Mouse (Mus musculus) neural tube, embryonic 12.5 days (tissue): ENCODE data around the gene Agap1. TPM values are rescaled to one million over a fixed set of nuclear protein-coding genes. Genes with fewer than 3 reads are reported as not detected.

Experiments
- ATAC-seq: fragments of 200-750 bp; cut with Nextera tagmentation; 2 replicates; pipeline ENCODE4 v1.8.0; 2017; ENCODE audit warnings: low read depth, mild to moderate bottlenecking, moderate TSS enrichment, moderate library complexity; ENCODE audit not compliant: low FRiP score
- H3K27ac ChIP-seq: fragments of 300-500 bp; sonication (generic); 2 replicates; pipeline ENCODE4 v1.5.1; 2016
- H3K27me3 ChIP-seq: fragments of 300-500 bp; sonication (generic); replicated peaks from 2 replicates; pipeline ENCODE4 v1.6.1; 2016; ENCODE audit warnings: mild to moderate bottlenecking
- H3K36me3 ChIP-seq: fragments of 300-500 bp; sonication (generic); 2 replicates; pipeline ENCODE4 v1.6.1; 2016; ENCODE audit warnings: mild to moderate bottlenecking
- H3K4me1 ChIP-seq: fragments of 300-500 bp; sonication (generic); 2 replicates; pipeline ENCODE4 v1.6.1; 2016
- H3K4me2 ChIP-seq: fragments of 300-500 bp; sonication (generic); replicated peaks from 2 replicates; pipeline ENCODE4 v1.6.1; 2016; ENCODE audit warnings: mild to moderate bottlenecking
- H3K4me3 ChIP-seq: fragments of 300-500 bp; sonication (generic); 2 replicates; pipeline ENCODE4 v1.5.1; 2016
- H3K9ac ChIP-seq: fragments of 300-500 bp; sonication (generic); 2 replicates; pipeline ENCODE4 v1.6.1; 2016; ENCODE audit warnings: mild to moderate bottlenecking
- H3K9me3 ChIP-seq: fragments of 300-500 bp; sonication (generic); 2 replicates; pipeline ENCODE4 v1.6.1; 2016; ENCODE audit warnings: mild to moderate bottlenecking
- WGBS: fragments of 180-500 bp; shearing (Covaris S2); methylation state at CpG from one replicate; pipeline ENCODE4 v1.1.7; 2016; 5-methylcytosine and 5-hydroxymethylcytosine counted together
- polyA plus RNA-seq: library from polyadenylated mRNA; unstranded; fragments of >200 nt; fragmentation: Nextera tagmentation; extraction: Ambion mirVana; gene quantifications from 2 replicates; pipeline ENCODE4 v1.2.1, GENCODE M21; 2016

The Agap1 gene
- polyA plus RNA-seq, 1 experiment from 2014 or later, result 76.1 TPM

- Histone ChIP-seq H3K27ac (no peak overlapping the region), H3K9ac (peak overlapping the region; percentile 14; the same call in 1 of the 2 replicates), H3K4me1 (peaks cover 57% of the 10 kb centered on the region), H3K4me2 (peak overlapping the region; percentile 63), H3K4me3 (peak overlapping the region; percentile 19), H3K36me3 (no peaks in the 10 kb centered on the region), H3K27me3 (peaks cover 69% of the 10 kb centered on the region), H3K9me3 (no peaks in the 10 kb centered on the region)
- WGBS, result 1% methylated on average over 41 of the region's 41 CpGs
- ATAC-seq, result no peak
Measured at GRCm38 (mm10) chr1:89922883-89923641, 468.5 kb downstream of the Agap1 start.

DNA sequence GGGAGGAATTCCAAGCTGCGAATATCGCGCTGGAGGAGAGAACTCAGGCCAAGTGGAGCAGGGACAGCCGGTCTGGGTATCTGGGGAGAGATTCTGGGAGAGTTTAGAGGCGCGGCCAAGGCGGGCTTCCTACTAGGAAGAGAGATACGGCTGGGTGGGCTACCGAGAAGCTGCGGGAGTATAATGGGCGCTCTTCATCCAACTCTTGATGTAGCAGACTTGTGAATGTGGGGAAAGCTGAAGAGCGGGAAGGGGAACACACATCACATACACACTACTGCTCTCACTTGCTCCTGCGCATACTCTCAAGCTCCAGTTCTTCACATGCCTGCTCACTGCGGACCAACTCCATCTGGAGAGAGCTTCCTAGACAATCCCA is 469.0 kb downstream of the Agap1 start:
- Histone ChIP-seq H3K27me3 (peaks cover 73% of the 10 kb centered on the region), H3K4me1 (peaks cover 62% of the 10 kb centered on the region), H3K4me3 (no peak overlapping the region), H3K27ac (no peak overlapping the region), H3K4me2 (peak overlapping the region; percentile 63), H3K9me3 (no peaks in the 10 kb centered on the region), H3K36me3 (no peaks in the 10 kb centered on the region), H3K9ac (no peak overlapping the region; the same call in 1 of the 2 replicates)
- WGBS, result 14% methylated on average over 14 of the region's 14 CpGs
- no peak for ATAC-seq

GRCm38 (mm10) chr1:89925501-89926190 is 471.0 kb downstream of the Agap1 start:
- no peak for ATAC-seq
- 17% methylated on average over 12 of the region's 12 CpGs for WGBS

DNA sequence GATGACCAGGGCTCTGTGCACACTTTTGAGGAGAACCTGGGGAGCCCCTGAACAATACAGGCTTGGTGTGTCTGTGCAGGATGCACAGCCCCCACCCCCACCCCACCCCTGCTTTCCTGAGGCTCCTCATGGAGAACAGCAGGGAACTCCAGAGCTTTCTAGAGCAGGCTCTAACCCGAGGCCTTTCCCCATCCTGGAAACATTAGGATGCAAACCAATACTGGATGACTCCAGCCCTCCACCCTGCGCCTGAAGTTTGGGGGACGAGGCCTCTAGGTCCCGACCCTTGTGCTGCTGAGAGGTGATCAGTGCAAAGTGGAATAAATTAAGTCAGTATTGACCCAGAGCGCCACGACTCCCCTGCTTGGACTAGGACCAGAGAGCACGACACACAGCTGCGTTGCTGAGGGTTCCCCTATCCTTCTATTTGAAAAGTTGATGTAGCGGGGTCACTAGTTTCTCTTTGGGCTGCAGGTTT is 472.0 kb downstream of the Agap1 start:
- Histone ChIP-seq H3K9me3 (no peaks in the 10 kb centered on the region), H3K27ac (0 out of 2 replicates have a peak overlapping the region, but pooled peaks have one; percentile 27), H3K4me3 (peak overlapping the region; percentile 87), H3K36me3 (no peaks in the 10 kb centered on the region), H3K9ac (peak overlapping the region; percentile 90), H3K4me1 (peaks cover 79% of the 10 kb centered on the region), H3K27me3 (peaks cover 63% of the 10 kb centered on the region), H3K4me2 (peak overlapping the region; percentile 85)
- ATAC-seq, result no peak
- 11% methylated on average over 9 of the region's 9 CpGs for WGBS

More at GRCm38 (mm10) chr1:89925501-89926190, 471.0 kb downstream of the Agap1 start:
- no peaks in the 10 kb centered on the region for H3K9me3 ChIP-seq
- peaks cover 71% of the 10 kb centered on the region for H3K4me1 ChIP-seq
- peak overlapping the region; percentile 87 for H3K4me3 ChIP-seq
- H3K36me3 ChIP-seq, result no peaks in the 10 kb centered on the region
- H3K27ac ChIP-seq, result peak overlapping the region; percentile 27; the same call in 1 of the 2 replicates
- peak overlapping the region; percentile 85 for H3K4me2 ChIP-seq
- H3K27me3 ChIP-seq, result peaks cover 62% of the 10 kb centered on the region
- H3K9ac ChIP-seq, result peak overlapping the region; percentile 90

DNA sequence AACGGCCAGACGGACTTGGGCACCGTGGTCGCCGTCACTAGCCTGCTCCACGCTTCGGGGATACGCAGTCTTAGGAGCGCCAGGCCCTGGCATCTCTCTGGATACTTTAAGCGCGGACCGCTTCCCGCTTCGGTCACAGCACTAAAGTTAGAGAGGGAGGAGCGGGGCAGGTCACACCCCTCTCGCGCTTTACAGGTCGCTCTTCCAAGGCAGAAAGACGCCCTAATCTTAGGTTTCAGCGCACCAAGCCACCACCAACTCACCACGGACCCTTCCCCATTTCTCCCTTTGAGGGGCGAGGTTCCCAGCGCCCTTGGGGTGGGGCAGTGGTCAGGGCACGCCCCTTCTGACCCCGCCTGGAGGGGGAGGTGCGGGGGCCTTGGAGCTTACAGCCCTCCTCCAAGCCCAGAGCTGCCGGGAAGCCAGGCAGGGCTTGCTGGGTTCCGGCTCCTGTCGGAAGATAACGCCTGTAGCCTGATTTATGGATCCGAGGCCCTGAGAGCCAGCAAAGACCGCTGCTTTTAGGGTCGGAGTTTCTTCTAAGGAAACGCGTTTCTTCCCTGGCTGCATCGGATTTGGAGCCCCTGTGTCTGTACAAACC is 472.6 kb downstream of the Agap1 start:
- Histone ChIP-seq H3K4me3 (peak overlapping the region; percentile 87), H3K36me3 (no peaks in the 10 kb centered on the region), H3K27ac (peak overlapping the region; percentile 60; the same call in 1 of the 2 replicates), H3K4me2 (peak overlapping the region; percentile 85), H3K27me3 (peaks cover 57% of the 10 kb centered on the region), H3K9ac (peak overlapping the region; percentile 90), H3K4me1 (peaks cover 76% of the 10 kb centered on the region), H3K9me3 (no peaks in the 10 kb centered on the region)
- WGBS, result 1% methylated on average over 36 of the region's 36 CpGs
- no peak for ATAC-seq

DNA sequence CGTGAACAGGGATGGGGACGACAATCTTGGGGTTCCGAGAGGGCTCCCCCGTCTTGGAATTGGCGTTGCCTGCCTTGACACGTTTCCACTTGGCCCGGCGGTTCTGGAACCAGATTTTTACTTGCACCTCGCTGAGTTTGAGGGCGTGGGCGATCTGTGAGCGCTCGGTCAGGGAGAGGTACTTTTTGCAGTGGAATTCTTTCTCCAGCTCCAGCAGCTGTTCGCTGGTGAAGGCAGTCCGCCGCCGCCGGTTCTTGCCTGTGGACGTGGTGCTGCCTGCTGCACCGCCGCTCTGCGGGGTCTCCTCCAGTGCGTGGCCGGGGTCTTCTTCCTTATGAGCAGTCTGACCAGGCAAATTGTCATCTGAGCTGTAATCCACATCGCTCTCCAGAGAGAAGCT is 474.1 kb downstream of the Agap1 start:
- peak overlapping the region; percentile 90 for H3K9ac ChIP-seq
- H3K9me3 ChIP-seq, result no peaks in the 10 kb centered on the region
- H3K4me2 ChIP-seq, result peak overlapping the region; percentile 85
- H3K4me3 ChIP-seq, result peak overlapping the region; percentile 87
- H3K36me3 ChIP-seq, result no peaks in the 10 kb centered on the region
- no peak overlapping the region for H3K27ac ChIP-seq
- peaks cover 65% of the 10 kb centered on the region for H3K4me1 ChIP-seq
- peaks cover 51% of the 10 kb centered on the region for H3K27me3 ChIP-seq
- WGBS, result 3% methylated on average over 25 of the region's 25 CpGs
- ATAC-seq, result no peak

GRCm38 (mm10) chr1:89929181-89929580 is 474.6 kb downstream of the Agap1 start:
- Histone ChIP-seq H3K27me3 (peaks cover 51% of the 10 kb centered on the region), H3K4me2 (peak overlapping the region; percentile 85), H3K9me3 (no peaks in the 10 kb centered on the region), H3K4me1 (peaks cover 65% of the 10 kb centered on the region), H3K4me3 (peak overlapping the region; percentile 87), H3K36me3 (no peaks in the 10 kb centered on the region), H3K27ac (no peak overlapping the region), H3K9ac (peak overlapping the region; percentile 90)
- ATAC-seq, result no peak
- WGBS, result 1% methylated on average over 6 of the region's 6 CpGs

DNA sequence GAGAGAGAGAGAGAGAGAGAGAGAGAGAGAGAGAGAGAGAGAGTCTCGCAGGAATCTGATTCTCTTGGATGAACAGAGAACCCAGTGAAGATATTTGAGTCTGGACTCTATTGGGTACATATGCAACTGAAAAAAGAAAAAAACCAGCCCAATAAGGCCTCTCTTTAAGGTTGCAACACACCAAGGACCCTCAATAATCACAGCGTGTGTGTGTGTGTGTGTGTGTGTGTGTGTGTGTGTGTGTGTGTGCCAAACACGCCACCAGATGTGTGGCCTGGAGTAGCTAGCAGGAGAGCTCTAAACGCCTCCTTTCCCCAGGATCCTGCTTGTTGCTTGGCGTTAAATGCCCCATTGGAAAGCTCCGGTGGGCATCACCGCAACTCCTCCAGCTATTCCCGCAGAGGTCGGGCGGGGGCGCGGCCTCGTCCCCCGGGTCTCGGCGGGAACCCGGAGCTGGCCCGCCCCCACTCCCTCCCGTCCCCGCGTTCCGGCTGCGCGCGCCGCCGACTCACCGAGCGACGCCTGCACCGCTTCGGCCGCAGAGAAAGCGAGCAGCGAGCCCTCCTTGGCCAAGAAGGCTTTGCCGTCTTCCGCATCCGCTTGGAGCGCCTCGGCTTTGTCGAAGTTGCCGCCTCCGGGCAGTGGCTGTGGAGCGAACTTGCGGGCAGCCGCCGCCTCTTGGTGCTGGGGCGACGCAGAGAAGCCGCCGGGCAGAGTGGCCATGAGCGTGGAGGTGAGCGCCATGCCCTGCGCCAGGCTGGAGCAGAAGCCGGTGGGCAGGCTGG is 475.3 kb downstream of the Agap1 start:
- peak overlapping the region; percentile 75 for H3K27ac ChIP-seq
- under 1% methylated on average over 50 of the region's 55 CpGs for WGBS
- no peaks in the 10 kb centered on the region for H3K36me3 ChIP-seq
- peak overlapping the region; percentile 87 for H3K4me3 ChIP-seq
- peak overlapping the region; percentile 90 for H3K9ac ChIP-seq
- no peaks in the 10 kb centered on the region for H3K9me3 ChIP-seq
- peaks cover 60% of the 10 kb centered on the region for H3K4me1 ChIP-seq
- peaks cover 45% of the 10 kb centered on the region for H3K27me3 ChIP-seq
- H3K4me2 ChIP-seq, result peak overlapping the region; percentile 85
- no peak for ATAC-seq

DNA sequence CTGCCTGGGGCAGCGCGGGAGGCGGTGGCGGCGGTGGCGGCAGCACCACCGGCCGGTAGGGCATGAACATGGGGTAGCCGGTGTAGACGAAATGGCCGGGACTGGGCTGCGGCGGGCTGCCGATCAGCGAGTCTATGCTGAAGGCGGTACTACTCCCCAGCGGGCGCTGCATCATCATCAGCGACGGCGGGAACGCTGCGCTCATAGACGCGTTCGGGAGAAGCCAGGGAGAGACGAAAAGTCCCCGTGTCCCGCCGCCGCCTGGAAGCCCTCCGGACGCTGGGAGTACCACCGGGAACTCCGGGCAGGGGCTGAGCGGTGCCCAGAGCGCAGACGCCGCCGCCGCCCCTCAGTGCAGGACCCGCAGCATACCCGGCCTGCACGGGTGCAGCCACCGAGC is 475.9 kb downstream of the Agap1 start:
- H3K27me3 ChIP-seq, result peaks cover 45% of the 10 kb centered on the region; the same call in 1 of the 2 replicates
- under 1% methylated on average over 44 of the region's 45 CpGs for WGBS
- H3K4me3 ChIP-seq, result peak overlapping the region; percentile 87
- H3K9me3 ChIP-seq, result no peaks in the 10 kb centered on the region
- H3K36me3 ChIP-seq, result no peaks in the 10 kb centered on the region
- peak overlapping the region; percentile 75 for H3K27ac ChIP-seq
- peaks cover 59% of the 10 kb centered on the region for H3K4me1 ChIP-seq
- peak overlapping the region; percentile 85 for H3K4me2 ChIP-seq
- ATAC-seq, result no peak
- peak overlapping the region; percentile 90 for H3K9ac ChIP-seq

DNA sequence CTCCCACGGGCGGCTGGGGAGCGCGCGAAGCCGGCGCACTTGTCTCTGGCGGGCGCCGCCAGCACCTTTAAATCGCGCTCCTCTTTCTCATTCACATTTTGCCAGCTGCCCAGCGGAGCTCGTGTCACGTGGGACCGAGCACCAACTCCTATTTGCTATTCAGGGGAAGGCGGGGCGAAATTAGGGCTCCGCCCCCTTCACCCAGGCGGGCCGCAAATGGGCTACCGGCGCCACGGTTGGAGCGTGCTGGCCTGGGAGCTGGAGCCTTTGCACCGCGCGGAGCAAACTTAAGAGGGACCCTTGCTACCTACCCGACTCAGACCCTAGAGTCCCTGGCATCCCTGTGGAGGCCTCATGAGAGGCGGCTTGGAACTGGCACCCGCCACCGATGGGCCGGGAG is 476.5 kb downstream of the Agap1 start, which contains the start of gene Gbx2:
Gbx2 (minus strand) TSS at position 60 of the 400 bp plus-strand sequence.
- Histone ChIP-seq H3K36me3 (no peaks in the 10 kb centered on the region), H3K27ac (peak within 1 kb of the TSS; percentile 75), H3K27me3 (peaks cover 50% of the 10 kb centered on the region), H3K9ac (peak within 1 kb of the TSS; percentile 90), H3K4me1 (peaks cover 61% of the 10 kb centered on the region), H3K4me3 (peak within 1 kb of the TSS; percentile 87), H3K4me2 (peak within 1 kb of the TSS; percentile 85), H3K9me3 (no peaks in the 10 kb centered on the region)
- peak; percentile 78 for ATAC-seq
- under 1% methylated on average over 33 of the region's 33 CpGs for WGBS

DNA sequence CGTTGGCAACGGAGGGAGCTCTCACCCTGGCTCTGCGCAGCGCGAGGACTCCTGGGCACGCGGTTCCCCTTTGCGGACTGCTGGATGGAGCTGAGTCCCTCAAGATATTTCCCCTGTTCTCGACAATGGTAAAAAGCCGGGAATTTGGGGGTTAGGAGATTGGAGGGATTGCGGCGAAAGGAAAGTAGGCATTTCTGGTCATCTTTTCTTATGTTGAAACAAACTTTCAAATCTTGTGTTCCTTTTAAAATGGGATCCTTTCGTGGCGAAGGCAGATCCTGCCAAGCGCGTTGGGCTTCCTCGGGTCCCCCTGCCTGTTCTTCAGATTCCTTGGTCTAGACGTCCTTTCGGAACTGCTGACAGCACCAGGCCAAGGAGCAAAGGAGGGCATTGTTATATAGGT is 477.4 kb downstream of the Agap1 start:
- H3K27me3 ChIP-seq, result peaks cover 51% of the 10 kb centered on the region
- H3K4me2 ChIP-seq, result peak overlapping the region; percentile 85
- ATAC-seq, result no peak
- peak overlapping the region; percentile 61 for H3K9ac ChIP-seq
- peak overlapping the region; percentile 87 for H3K4me3 ChIP-seq
- under 1% methylated on average over 19 of the region's 19 CpGs for WGBS
- no peak overlapping the region for H3K27ac ChIP-seq
- no peaks in the 10 kb centered on the region for H3K9me3 ChIP-seq
- H3K36me3 ChIP-seq, result no peaks in the 10 kb centered on the region
- peaks cover 56% of the 10 kb centered on the region for H3K4me1 ChIP-seq
